Mouse (Mus musculus) embryonic stem cell, embryonic (primary cell): ENCODE results near the gene Prickle3.

Experiments used
- CTCF ChIA-PET, 4 experiments: fragments of 300-600 bp in 2 of 4; fragments of 350-600 bp in 2 of 4; sonication (Branson Sonifier 250); formaldehyde crosslinking; loops; one replicate each; lab custom pipeline; 2022; ENCODE audit warnings: inconsistent platforms in 2 of 4; lab: Charles Lee
- POLR2A ChIA-PET, 4 experiments: fragments of 300-600 bp in 2 of 4; fragments of 350-600 bp in 2 of 4; sonication (Branson Sonifier 250); formaldehyde crosslinking; loops; one replicate each; lab custom pipeline; 2022; ENCODE audit warnings: antibody characterized with exemption in 4 of 4, inconsistent platforms in 1 of 4; lab: Charles Lee

Prickle3 gene

DNA sequence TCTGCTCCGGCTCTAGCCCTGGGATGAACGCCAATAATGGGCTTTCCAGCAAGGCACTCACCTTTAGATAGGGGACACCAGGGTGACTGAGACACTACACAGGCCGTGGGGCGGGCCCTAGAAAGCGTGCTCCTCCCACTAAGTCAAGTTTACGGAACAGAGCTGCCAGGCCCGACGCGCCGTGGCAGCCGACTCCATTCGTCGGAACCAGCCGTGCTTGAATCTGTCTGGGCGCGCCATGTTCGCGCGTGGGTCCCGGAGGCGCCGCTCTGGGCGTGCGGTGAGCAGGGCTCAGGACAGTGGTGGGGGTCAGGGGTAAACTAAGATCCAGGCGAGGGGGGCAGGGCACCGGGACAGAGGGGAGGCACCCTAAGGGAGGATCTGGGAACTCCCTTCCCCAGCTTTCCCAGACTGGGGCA, at the start of gene Prickle3:
Prickle3 (plus strand) TSS at position 40 of the 419 bp plus-strand sequence.
- CTCF ChIA-PET = interaction anchor here in 1 of 4 experiments (0.6 kb wide), 1 partner anchor 12 kb away, joined by 4 read pairs; no protein-coding TSS in a partner anchor

GRCm38 (mm10) chrX:7610035-7610434, 47.0 kb upstream of the Prickle3 start:
- CTCF ChIA-PET = no interaction called here
- POLR2A ChIA-PET = no interaction called here

More for the DNA sequence above, at the start of gene Prickle3:
- POLR2A ChIA-PET = interaction anchor here in 3 of 4 experiments (0.6 to 1.8 kb wide), 8 partner anchors 8 to 22 kb away, joined by 3 to 8 read pairs (median 4); partner anchors contain the start of gene Plp2 (in 1 of the 3)

GRCm38 (mm10) chrX:7610536-7611258, 46.4 kb upstream of the Prickle3 start:
- ChIA-PET POLR2A (no interaction called here), CTCF (no interaction called here)

DNA sequence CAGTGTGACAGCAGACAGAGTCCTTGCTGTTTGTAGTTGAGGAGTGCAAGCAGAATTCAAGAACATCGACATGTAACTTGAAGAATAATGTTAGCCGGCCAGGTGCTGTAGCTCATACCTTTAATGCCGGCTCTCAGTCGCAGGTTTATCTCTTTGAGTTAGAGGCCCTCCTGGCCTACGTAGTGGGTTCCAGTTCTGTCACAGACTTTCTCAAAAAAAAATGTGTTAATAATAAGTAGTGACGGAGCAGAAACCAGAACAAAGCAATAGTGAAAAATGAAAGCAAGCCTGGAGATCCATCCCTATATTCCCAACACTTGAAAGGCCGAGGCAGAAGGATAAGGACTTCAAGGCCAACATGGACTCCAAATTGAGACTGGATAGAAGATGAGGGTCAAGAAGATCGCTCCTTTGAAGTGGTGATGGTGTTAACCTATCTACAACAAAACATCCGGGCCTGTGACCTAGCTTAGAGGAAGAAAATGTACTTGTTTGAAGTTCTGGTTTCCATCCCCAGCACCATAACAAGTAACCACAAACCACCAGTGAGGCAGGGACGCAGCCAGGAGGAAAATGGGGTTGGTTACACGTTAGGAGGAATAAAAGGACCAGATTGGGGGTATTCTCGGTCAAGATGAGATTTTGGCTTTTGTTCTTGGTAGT, 39.0 kb upstream of the Prickle3 start:
- POLR2A ChIA-PET = no interaction called here
- CTCF ChIA-PET = interaction anchor here in 1 of 4 experiments (0.6 kb wide), 1 partner anchor 517 kb away, joined by 3 read pairs; no protein-coding TSS in a partner anchor

GRCm38 (mm10) chrX:7632560-7632959, 24.5 kb upstream of the Prickle3 start:
- ChIA-PET CTCF (no interaction called here), POLR2A (interaction anchor here in 1 of 4 experiments (0.5 kb wide), 1 partner anchor 36 kb away, joined by 3 read pairs; no protein-coding TSS in a partner anchor)

GRCm38 (mm10) chrX:7635101-7635500, 22.0 kb upstream of the Prickle3 start:
- ChIA-PET POLR2A (no interaction called here), CTCF (interaction anchor here in 1 of 4 experiments (1.1 kb wide), 1 partner anchor 10 kb away, joined by 3 read pairs; no protein-coding TSS in a partner anchor)

DNA sequence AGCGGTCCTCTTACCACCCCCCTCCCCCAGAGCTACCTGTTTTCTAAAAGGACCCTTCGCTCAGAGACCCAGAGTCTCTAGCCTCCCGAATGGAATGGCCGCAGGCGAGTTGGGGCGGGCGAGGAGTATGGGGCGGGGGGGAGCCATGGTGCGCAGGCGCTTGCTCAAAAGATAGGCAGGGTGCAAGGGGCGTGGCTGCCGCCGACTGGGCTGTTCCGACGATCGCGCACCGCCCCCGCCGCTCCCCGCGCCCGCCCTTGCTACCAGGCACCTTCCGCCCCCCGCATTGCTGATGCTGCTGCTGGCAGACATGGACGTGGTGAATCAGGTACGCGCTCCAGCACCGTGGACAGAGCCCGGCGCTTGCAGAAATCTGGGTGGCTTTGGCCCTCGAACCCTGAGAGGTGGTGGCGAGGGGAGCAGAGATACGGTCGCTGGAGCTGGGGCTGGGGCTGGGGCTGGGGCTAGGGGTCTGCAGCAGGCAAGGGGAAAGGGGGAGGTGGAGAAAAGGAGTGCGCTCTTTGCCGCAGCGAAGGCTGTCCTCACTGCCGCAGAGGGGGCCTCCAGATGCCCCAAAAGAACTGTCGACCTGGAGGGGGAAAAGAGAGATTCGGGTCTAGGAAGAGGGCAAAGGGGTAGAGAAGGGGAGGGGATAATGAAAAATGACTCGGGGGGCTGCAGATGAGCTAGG, 18.5 kb upstream of the Prickle3 start, which contains the start of gene Syp:
Syp (plus strand) TSS at position 71 of the 691 bp plus-strand sequence.
- ChIA-PET CTCF (no interaction called here), POLR2A (interaction anchor here in 3 of 4 experiments (0.6 to 0.8 kb wide), 4 partner anchors 27 to 284 kb away, joined by 3 read pairs; no protein-coding TSS in a partner anchor)

GRCm38 (mm10) chrX:7639536-7640325, 17.3 kb upstream of the Prickle3 start:
- ChIA-PET POLR2A (no interaction called here), CTCF (interaction anchor here in 1 of 4 experiments (0.7 kb wide), 1 partner anchor 35 kb away, joined by 8 read pairs; no protein-coding TSS in a partner anchor)

GRCm38 (mm10) chrX:7640785-7641184, 16.3 kb upstream of the Prickle3 start:
- CTCF ChIA-PET = interaction anchor here in 2 of 4 experiments (0.6 to 0.7 kb wide), 2 partner anchors 18 to 318 kb away, joined by 3 read pairs; no protein-coding TSS in a partner anchor
- POLR2A ChIA-PET = interaction anchor here in 2 of 4 experiments (0.6 to 0.9 kb wide), 3 partner anchors 189 to 313 kb away, joined by 3 read pairs; no protein-coding TSS in a partner anchor

- CTCF ChIA-PET = interaction anchor here in 3 of 4 experiments (0.5 to 1.6 kb wide), 18 partner anchors 8 to 735 kb away, joined by 3 to 7 read pairs (median 4); partner anchors contain the start of genes Gpkow (in 1 of the 3), Plp2 (in 1 of the 3) and Ppp1r3f (in 1 of the 3)
- POLR2A ChIA-PET = interaction anchor here in 3 of 4 experiments (0.6 to 1.6 kb wide), 16 partner anchors 8 to 223 kb away, joined by 3 to 7 read pairs (median 3); partner anchors contain the start of genes Plp2 (in 2 of the 3), Ppp1r3f (in 2 of the 3) and Wdr45 (in 1 of the 3)
These were observed 11.7 kb upstream of the Prickle3 start for GRCm38 (mm10) chrX:7645349-7645748.

DNA sequence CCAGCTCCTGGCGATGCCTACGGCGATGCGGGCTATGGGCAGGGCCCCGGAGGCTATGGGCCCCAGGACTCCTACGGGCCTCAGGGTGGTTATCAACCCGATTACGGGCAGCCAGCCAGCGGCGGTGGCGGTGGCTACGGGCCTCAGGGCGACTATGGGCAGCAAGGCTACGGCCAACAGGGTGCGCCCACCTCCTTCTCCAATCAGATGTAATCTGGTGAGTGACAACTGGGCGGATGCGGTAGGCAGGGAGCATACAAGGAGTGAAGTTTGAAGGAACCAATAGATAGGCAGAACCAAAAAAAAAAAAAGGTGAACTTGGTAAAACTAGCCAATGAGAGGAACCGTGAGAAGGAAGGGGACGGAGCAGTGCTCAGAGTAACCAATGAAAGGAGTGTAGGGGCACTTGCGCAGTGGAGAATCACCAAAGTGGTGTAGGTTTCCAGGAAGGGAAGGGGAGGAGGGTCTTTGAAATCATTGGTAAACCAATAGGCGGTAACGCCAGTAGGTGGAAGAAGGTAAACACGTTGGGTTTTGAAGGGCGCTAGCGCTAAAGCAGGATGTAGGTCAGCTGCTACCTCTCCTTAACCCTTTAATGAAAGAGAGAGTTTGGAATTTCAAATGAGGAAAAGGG, 8.3 kb upstream of the Prickle3 start:
- CTCF ChIA-PET = no interaction called here
- POLR2A ChIA-PET = interaction anchor here in 3 of 4 experiments (0.6 to 1.7 kb wide), 11 partner anchors 10 to 350 kb away, joined by 3 to 14 read pairs (median 4); partner anchors contain the start of genes Clcn5 (in 1 of the 3) and Tfe3 (in 1 of the 3)

- POLR2A ChIA-PET = interaction anchor here in 3 of 4 experiments (0.6 to 2.0 kb wide), 21 partner anchors 7 to 394 kb away, joined by 3 to 27 read pairs (median 4); partner anchors contain the start of genes Plp2 (in 2 of the 3), Gripap1 (in 1 of the 3), Otud5 (in 1 of the 3) and Ppp1r3f (in 1 of the 3)
- CTCF ChIA-PET = interaction anchor here in 2 of 4 experiments (0.5 to 1.6 kb wide), 8 partner anchors 10 to 35 kb away, joined by 3 to 11 read pairs (median 3); partner anchors contain the start of gene Plp2 (in 1 of the 2)
These were observed 1.1 kb downstream of the Prickle3 start for GRCm38 (mm10) chrX:7658031-7658784.

- CTCF ChIA-PET = interaction anchor here in 2 of 4 experiments (0.5 to 1.6 kb wide), 8 partner anchors 9 to 34 kb away, joined by 3 to 11 read pairs (median 3); partner anchors contain the start of gene Plp2 (in 1 of the 2)
- POLR2A ChIA-PET = interaction anchor here in 3 of 4 experiments (0.7 to 2.0 kb wide), 20 partner anchors 8 to 394 kb away, joined by 3 to 27 read pairs (median 4); partner anchors contain the start of genes Plp2 (in 2 of the 3), Gpkow (in 1 of the 3), Gripap1 (in 1 of the 3) and Otud5 (in 1 of the 3)
These were observed 1.9 kb downstream of the Prickle3 start for GRCm38 (mm10) chrX:7658785-7659589.

- ChIA-PET CTCF (interaction anchor here in 1 of 4 experiments (0.6 kb wide), 1 partner anchor 101 kb away, joined by 5 read pairs; no protein-coding TSS in a partner anchor), POLR2A (no interaction called here)
These were observed 4.0 kb downstream of the Prickle3 start for GRCm38 (mm10) chrX:7661086-7661485.

- CTCF ChIA-PET = no interaction called here
- POLR2A ChIA-PET = interaction anchor here in 1 of 4 experiments (4.3 kb wide), 1 partner anchor 11 kb away, joined by 21 read pairs; no protein-coding TSS in a partner anchor
These were observed 5.9 kb downstream of the Prickle3 start for GRCm38 (mm10) chrX:7662936-7663335.
